Mouse (Mus musculus) right cerebral cortex, postnatal 14 days (tissue): ENCODE results near the gene Cntnap5a.
"Not testable (repeated sequence)": the region's sequence is repeated elsewhere in the genome, so short reads cannot be mapped to it uniquely, and the experiment has no call there.

Experiments used
- DNase-seq: peaks from one replicate; pipeline ENCODE4 v3.0.0; 2022

Gene Cntnap5a

DNA sequence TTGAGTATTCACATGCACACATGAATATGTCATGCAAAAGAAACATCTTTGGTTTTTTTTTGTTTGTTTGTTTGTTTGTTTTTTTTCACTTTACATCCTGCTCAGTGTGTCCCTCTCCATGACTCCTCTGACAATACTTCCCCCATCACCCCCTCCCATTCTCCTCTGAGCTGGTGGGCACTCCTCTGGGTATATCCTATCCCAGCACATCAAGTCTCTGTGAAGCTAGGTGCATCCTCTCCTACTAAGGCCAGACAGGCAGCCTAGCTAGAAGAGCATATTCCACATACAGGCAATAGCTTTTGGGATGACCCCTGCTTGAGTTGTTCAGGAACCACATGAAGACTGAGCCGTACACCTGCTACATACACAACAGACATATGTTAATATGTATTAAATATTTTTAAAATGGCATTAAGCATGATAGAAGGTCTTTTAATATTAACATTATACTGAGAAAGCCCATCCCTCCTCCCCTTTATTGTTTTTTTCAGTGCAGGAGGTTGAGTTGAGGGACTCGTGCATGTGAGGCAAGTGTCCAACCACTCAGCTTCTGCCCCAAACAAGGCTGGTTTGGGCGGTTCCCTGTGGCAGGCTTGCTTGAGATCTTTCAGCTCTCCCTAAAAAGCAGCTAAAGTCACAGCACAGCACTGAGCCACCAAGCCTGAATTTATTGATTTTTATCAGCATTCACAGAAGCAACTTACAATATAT is 422.6 kb downstream of the Cntnap5a start:
- no peak for DNase-seq

DNA sequence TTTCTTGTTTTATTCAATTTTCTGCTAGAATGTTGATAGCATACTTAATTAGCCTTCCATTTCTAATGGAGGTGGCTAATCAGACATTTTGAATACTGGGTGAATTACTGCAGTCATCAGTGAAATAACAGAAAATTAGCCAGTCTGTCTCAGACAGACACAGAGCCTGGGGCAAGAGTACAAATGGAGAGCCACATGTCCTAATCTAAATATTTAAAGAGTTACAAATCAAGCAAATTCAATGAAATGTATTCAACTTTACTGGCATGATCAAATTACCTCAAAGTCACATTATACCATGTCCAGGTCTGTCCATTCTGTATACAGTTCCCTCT is 423.1 kb downstream of the Cntnap5a start:
- DNase-seq, result no peak

DNA sequence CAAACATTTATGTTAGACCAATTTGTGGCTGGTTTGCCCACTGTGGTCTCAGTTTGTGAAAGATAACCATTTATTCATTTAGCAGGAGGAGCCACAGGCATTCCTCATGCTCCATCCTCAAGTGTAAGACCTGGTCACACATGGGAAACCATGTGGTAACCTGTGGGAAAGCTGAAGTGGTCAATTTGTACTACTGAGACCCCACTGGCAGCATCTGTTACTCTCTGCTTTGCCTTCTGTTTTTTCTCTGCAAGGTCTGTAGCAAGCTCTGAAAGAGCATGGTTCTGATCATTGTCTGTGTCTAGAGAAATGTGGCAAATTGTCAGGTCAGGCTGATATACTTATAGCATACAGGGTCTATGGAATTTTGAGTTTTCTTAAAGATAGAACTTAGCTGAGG is 423.8 kb downstream of the Cntnap5a start:
- DNase-seq, result no peak

DNA sequence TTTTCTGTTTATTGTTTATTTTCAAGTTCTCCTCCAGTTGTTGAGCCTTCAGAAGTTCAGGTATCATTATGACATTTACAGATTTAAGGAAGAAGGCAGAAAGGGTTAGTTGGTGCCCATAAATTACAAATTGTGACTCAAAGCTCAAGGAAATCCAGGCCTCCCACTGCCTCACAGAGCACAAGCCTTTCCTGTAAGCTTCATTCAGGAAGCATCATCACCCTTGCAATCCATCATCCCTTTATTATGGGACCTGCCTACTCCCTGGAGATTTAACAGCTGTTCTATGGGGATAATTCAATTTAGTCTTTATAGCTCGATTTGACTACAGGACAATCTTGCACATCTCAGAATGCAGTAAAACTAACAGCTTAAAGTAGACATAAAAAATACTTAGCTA is 441.2 kb downstream of the Cntnap5a start:
- no peak for DNase-seq

DNA sequence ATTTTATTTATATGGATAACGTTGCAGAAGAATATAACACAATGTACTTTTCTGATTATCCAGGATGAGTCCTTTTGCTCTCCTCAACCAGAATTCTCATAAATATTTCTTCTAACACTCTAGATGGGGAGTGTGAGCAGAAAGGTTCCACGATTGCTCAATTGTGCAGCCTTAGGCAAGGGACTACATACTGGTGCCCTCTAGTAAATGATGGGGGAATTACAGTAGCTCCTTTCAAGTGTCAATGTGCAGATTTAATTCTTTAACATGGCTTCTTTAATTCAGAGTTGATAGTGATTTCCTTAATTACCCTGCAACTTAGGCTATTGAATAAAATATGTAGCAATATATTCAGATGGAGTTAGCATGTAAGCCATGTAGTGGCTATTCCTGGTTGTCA is 442.5 kb downstream of the Cntnap5a start:
- DNase-seq, result no peak

DNA sequence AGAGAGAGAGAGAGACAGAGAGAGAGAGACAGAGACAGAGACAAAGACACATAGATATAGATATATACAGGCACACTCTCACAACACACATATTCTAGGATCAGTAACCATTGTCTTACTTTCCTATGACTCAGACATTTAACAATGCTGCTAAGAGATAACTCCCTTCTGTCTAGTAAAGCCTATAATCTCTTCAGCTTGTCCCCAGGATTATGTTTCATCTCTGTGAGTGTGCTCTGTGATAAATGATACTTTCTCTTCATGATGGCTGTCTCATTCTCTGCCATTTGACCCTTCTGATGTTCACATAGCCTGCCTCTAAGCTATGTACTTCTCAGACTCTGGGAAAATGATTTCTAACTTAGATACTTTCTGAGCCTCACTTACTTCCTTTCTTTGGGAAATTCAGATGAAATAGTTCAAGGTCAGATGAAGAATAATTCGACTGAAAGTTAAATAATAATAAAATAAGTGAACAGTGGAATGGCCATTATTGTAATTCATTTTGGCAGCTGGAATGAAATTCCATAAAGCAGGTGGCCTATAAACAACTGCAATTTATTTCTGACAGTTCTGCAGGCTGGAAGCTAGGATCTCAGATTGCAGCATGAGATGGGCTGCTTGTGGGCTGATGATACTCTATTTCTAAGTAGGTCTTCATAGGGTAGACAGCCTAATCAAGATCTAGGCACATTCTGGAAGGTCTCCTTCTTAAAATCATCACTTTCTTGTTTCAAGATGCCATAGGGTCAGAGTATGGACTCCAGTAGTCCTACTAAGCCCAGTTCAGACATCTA is 444.1 kb downstream of the Cntnap5a start:
- no peak for DNase-seq

DNA sequence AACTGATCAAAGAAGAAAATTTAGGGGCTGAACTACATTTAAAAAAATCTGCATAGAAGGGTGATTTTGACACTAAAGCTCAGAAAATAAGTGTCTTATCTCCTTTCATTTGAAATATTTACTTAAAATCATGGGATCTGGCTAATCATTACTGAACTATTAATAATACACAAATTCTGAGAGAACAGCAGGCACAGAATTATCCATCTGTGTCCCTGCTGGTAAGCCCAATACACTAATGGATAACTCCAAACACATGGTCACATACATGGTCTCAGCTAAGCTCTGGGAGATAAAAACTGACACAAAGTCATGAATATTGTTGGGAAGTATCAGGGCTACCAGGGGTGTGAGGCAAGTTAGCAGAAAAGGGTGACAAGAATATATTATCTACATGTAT is 447.9 kb downstream of the Cntnap5a start:
- no peak for DNase-seq

DNA sequence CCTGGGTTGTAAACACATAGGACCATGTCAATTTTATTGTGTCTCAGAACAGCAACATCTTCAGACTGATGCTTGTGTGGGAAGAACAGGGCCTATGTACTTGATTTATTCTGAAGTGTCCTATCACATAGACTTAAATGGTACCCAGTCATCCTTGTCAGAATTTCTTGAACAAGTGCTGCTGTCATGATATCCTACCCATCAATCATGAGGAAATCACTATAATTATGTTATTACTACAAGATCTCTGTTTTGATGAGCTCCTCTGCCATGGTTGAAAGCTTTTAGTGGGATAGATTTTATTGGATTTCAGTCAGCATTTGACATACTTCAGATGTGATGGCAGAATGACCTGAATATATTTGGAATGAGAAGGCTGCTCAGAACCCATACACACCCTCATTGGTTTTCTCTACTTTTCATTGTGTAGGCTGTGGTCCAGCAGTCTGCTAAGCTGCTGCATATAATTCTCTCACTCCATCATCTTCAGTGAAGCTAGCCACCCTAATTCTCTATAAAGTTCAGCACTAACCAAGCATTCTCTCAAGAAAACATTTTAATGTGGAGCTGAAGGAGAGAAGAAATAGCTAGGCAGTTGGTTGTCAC is 465.3 kb downstream of the Cntnap5a start:
- no peak for DNase-seq

DNA sequence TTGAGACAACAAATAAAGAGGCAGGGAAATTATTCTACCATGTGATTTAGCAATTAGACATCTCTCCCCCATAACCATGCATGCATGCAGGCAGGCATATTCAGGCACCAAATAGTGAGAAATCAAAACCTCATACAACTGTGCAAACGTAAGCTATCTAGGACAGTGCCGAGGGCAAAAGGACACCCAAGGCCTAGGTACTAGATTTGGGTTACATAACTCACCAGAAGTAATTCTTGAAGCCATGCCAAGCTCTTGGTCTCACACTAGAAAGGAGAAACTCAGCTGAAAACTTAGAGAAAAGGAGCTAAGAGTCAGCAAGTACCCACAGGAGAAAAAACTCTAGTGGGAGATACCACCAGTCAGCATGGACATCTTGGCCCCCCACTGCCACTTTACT is 499.9 kb downstream of the Cntnap5a start:
- DNase-seq, result no peak

DNA sequence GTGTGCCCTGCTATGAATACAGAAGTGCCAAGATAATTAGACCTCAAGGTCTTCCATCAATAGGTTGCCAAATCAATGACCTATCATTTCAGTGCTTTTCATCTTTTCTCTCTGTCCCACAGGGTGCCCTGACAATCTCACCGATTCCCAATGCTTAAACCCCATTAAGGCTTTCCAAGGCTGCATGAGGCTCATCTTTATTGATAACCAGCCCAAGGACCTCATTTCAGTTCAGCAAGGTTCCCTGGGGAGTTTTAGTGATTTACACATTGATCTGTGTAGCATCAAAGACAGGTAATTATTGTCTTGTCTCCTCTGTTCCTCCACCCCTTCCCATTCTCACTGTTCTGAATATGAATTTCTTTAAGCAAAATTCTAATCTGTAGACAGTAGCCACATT is 503.6 kb downstream of the Cntnap5a start:
- not testable (repeated sequence) for DNase-seq

DNA sequence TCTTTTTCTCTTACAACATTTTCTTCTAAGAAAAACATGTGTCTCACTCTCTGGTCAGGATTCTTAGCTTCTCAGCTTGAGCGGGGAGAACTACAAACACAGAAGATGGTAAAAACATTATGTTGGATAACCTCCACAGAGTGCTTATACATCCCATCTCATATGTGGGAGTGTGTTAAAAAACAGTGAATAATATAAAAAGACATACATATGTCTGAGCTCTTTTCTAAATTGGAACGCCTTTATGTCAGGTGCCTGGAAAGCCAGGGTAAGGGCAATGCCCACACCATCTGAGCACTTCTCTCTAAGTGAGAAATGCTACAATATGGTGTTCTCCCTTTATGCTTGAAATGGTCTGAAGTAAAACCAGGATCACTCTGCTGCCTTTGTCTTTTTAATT is 507.7 kb downstream of the Cntnap5a start:
- no peak for DNase-seq

DNA sequence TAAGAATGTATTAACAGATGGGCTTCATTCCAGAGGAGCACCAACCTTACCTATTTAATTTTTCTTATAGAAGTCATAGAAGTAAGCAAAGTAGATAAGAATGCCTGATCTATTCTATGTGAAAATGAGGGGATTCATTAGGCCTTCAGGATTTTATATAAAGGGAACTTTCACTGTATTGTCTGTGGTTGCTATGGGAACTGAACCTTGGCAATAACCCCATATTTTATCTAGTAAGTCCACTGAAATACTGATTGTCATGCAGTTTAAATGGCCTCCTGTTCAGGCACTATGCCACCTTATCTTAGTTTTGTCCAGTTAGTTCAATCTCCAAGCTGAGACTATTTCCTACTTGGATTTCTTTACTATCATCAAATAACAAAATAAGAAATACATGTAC is 532.3 kb downstream of the Cntnap5a start:
- no peak for DNase-seq

DNA sequence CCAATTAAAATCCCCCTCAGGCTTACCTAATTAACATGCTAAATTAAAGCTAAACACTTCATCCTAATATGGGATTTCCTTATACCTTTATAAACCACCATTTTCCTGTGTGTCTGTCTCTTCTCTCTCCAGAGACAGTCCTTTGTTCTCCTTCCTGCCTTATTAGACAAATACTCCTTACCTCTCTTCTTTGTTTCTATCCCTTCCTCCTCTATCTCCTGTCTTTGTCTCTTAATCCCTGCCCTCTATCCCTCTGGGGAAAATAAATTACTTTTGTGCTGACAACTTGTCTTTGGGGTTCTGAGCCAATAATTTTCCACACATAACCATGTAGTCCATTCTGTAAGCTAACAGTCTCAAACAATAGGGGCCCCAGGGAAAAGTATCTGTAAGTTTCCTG is 556.0 kb downstream of the Cntnap5a start:
- no peak for DNase-seq

DNA sequence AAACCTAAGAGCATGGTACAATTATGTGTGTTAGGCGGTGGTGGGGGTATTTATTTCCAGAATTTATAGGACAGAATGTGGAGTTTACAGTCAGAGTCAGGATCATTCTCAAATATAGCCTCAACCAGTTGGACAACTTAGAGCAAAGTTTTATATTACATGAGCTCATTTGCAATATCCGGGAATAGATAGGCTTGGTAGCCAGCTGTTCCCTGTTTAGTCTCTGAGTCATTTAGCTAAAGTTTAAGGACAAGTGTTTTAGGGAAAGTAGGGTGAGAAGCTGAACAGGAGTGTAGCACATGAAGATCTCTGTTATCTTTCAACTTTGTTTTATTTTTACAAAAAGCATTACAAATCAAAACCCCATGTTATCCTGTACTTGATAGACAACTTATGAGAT is 559.3 kb downstream of the Cntnap5a start:
- DNase-seq, result no peak

DNA sequence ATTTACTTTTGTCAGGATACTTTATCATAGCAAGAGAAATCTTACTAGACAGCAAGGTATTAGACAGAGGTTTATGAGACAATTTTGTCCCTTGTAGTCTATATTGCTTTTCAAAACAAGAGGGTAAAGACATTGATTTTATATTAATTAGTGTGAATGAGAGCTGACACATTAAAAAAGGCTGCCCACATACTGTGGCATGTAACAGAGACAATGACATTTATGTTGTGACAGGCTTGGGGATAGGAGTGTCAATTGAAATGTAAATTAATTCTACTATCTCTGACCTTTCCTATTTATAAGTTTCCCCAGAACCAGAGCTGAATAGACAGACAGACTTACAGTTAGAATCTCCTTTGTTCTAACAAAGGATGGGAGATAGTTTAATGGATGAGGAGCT is 596.6 kb downstream of the Cntnap5a start:
- no peak for DNase-seq

DNA sequence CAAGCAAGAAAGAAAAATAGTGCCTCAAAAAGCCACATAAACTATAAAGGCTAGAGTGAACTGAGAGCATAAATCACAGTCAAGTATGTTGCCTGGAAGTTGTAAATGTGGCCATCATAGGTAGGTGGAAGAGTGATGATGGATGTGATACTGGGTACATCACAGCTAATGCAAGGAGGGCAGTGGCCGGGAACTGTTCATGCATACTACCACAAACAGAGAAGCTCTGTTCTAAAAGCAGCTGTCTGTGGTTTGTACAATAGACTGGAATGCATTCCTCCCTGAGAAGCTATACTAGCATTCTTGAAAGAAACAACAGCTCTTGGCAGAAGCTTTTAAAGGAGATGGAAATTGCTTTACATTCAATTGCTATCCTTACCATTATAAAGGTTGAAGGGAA is 599.4 kb downstream of the Cntnap5a start:
- DNase-seq, result no peak

DNA sequence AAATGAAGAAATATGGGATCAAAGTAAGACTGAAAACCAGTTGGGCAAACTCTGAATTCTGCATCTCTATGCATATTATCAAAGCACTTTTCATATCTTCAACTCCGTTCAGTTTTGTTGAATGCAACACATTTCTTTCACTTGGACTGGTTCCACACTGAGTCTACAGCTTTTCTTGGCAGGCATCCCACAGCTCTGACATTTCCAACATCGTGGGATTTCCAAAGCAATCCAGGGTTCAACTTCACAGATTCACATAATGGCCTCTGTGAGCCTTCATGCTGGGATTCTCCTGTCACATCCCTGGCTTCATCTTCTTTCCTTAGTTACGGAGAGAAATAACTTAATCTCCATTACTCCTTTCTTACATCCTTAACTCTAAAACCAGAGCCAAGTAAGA is 622.0 kb downstream of the Cntnap5a start:
- DNase-seq, result peak; percentile 28

DNA sequence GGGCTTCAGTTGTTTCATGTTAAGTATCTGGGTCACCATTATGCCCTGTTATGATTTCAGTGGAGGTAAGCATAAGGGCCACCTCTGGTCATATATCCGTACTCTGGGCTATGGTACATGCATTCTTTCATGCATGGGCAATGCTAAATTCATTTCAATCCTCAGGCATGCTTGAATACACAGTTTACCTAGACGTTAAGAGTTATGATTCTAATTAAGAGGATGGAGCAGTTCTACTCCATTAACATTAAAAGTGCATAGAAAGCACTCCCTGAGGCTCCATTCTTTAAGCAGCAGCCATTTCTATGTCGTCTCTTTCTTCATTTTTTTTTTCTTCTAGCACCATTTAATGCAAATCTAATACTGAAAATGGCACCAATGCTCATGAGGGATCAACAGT is 627.0 kb downstream of the Cntnap5a start:
- DNase-seq, result no peak

DNA sequence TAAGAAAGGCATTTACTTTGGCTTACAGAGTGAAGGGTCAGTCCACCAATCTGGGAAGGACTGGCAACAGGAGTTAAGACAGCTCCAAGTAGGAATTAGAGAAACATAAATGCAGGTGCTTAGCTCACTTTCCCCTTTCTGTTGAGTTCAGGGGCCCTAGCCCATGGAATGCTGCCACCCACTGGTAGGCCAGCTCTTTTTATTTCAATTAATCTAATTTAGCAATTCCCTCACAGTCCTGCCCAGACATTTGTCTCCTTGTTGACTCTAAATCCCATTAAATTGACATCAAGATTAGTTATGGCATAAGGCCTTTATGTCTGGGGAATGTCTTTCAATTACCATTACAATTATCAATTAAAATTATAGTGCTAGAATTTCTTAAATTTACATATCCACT is 628.7 kb downstream of the Cntnap5a start:
- DNase-seq, result peak; percentile 11

DNA sequence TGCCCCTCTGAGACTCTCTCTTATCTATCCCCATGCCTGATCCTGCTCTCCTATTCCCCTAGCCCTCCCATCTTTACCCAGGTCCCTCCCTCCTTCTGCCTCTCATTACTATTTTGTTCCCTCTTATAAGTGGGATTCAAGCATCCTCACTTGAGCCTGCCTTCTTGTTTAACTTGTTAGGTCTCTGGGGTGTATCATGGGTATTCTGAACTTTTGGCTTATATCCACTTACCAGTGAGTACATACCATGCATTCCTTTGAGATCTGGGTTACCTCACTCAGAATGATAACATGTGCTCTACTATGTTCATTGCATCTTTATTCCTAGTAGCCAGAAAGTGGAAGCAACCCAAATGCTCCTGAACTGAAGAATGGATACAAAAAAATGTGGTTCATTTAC is 639.9 kb downstream of the Cntnap5a start:
- no peak for DNase-seq

DNA sequence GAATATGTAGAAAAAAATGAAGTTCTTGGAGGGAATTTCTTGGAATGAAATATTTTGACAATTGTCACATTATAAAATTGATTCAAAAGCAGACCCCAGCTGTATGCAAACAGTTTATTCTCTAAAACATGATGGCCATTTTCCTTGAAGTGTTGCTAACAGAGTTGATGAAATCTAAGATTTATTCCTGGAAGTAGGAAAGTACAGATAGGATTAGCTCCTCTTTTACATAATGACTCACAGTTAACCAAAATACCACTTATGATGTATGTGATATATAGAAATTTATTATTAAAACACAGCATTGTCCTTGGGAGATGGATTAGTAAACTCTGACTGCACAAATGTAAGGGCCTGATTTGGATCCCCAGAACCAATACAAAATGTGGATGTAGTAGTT is 669.1 kb downstream of the Cntnap5a start:
- DNase-seq, result no peak

DNA sequence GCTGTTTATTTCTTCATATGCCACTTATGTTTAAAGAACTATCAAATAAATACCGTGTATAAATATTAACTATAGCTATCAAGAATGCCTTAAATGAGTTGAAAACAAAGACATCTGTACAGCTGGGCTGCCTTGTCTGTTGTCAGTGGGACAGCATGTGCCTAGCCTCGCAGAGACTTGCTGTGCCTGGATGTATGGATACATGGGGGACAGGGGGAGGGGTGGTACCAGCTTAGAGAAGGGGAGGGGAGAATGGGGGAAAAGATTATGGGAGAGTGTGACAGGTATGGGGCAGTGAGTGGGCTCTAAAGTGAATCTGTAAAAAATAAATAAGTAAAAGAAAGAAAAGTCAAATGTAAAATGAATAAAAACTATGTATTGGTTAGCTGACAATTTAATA is 681.0 kb downstream of the Cntnap5a start:
- DNase-seq, result no peak

DNA sequence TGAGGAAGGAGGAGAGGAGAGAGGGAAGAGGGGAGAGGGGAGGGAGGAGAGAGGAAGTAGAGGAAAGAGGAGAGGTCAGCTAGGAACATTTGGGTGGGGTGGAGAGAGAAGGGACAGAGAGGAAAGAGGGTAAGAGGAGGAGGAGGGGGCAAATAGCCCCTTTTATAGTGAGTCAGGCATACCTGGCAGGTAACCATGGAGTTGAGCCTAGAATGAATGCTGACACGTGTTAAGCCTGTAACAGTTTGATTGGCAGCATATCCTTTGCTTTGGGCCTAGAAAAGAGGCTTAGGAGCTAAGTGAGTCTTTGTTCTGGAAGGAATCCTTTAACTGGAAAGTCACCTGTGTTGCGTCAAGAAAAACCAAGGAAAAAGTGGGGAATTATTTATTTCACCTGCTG is 681.6 kb downstream of the Cntnap5a start:
- no peak for DNase-seq

DNA sequence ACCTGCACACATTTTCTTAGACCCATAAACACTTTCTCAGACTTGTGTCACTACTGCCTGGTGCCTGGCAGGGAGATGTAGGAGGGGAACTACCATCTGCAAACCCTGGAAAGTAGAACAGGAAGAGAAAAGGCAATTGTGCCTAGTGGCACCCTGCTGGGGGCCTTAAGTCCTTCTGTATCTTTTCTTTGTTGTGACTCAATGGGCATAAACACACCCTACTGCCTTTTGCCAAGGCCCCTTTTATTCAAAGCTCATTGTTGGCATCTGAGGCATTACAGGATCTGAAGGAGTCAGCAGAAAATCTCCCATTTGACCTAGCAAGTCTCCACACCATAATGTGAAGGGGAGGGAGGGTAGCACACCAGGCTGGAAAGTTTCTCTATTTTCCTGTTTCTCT is 682.2 kb downstream of the Cntnap5a start:
- DNase-seq, result no peak

DNA sequence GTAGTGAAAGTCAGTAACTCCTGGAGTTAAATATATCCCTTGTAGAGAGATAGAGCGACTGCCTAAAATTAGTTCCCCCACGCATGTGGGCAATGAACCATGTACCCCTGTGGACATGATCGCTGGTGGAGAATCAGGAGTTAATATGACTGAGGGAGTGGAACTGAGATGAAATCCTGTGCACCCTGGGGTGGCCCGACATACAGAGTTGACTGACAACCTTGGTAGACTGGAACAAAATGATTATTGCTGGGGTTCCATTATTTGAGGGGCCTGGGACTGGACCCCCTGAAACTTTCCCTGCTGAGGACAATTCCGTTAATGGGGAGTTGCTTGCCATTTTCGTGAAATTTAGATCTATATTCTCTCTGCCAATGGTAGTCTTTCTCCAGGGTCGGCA is 683.0 kb downstream of the Cntnap5a start:
- DNase-seq, result no peak
